Comparison of ENCODE assay signal across 8 mouse cellular contexts in the genomic region with DNA sequence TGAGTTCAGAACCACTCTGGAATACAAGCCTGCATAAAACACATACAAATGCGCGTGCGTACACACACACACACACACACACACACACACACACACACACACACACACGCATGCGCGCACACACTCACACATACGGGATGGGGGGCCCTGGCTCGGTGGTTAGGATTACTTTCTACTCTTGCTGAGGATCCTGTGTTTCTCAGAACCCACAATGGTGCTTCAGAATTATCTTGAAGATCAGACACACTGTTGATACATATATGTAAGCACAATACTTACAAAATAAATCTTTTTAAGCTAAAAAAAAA. TPM values are rescaled to one million over a fixed set of nuclear protein-coding genes. Genes with fewer than 3 reads are reported as not detected.
DNase-seq lines count a peak whose midpoint lies in the region; ATAC-seq and TF ChIP-seq lines count a peak whose summit lies in the region.

No protein-coding gene starts in this region.

- intact Hi-C loops in heart, adult 2 months (cut with DNase I): loop anchor here (10.0 kb wide), 1 partner anchor 187 kb away; no protein-coding TSS in a partner anchor

- TF ChIP-seq POLR2A in heart, adult 2 months (IDR thresholded peaks at IDR 0.05; ENCODE audit: insufficient read depth, low read depth, low read length): no peak

- H3K4me1 ChIP-seq in heart, adult 2 months (ENCODE audit: control insufficient read depth, insufficient read depth, low read length): peaks cover 9% of the 10 kb centered on the region
- peaks cover 23% of the 10 kb centered on the region for H3K4me1 ChIP-seq in liver, embryonic 11.5 days (replicated peaks; ENCODE audit: control insufficient read depth, insufficient read depth, low read length)
- H3K4me1 ChIP-seq in stomach, embryonic 15.5 days: peaks cover 13% of the 10 kb centered on the region

- no peak for DNase-seq in heart, adult 2 months
- DNase-seq in heart, adult 8-10 months (ENCODE audit: low spot score): no peak
- DNase-seq in right cerebral cortex, postnatal 10 days (ENCODE audit: low spot score in 2 of 2): peak; percentile 30 to 51
- DNase-seq in right cerebral cortex, adult 18-20 months: no peak
- DNase-seq in liver, embryonic 11.5 days (ENCODE audit: low spot score): no peak
- DNase-seq in testis, postnatal 10 days (ENCODE audit: low spot score): no peak

- H3K4me2 ChIP-seq in liver, embryonic 11.5 days: peak overlapping the region; percentile 75
- H3K4me2 ChIP-seq in stomach, embryonic 15.5 days: peak overlapping the region; percentile 86; the same call in 1 of the 2 replicates

- H3K79me2 ChIP-seq in heart, adult 2 months (replicated peaks; ENCODE audit: control insufficient read depth, insufficient read depth, low read length): peaks cover 4% of the 10 kb centered on the region

- peak overlapping the region; percentile 96; the same call in 1 of the 2 replicates for H3K27ac ChIP-seq in heart, adult 2 months
- H3K27ac ChIP-seq in liver, embryonic 11.5 days (ENCODE audit: low read depth, low read length): peak overlapping the region; percentile 92; the same call in 1 of the 2 replicates
- no peak overlapping the region for H3K27ac ChIP-seq in stomach, embryonic 15.5 days

- no peaks in the 10 kb centered on the region for H3K9me3 ChIP-seq in liver, embryonic 11.5 days (ENCODE audit: control insufficient read depth, low read length)
- no peaks in the 10 kb centered on the region for H3K9me3 ChIP-seq in stomach, embryonic 15.5 days

- no peak overlapping the region for H3K9ac ChIP-seq in heart, adult 2 months (ENCODE audit: low read depth, low read length)
- H3K9ac ChIP-seq in liver, embryonic 11.5 days (ENCODE audit: low read depth, low read length): peak overlapping the region; percentile 84; the same call in 1 of the 2 replicates
- H3K9ac ChIP-seq in stomach, embryonic 15.5 days: no peak overlapping the region

- no peak for TF ChIP-seq EP300 in heart, adult 2 months (IDR thresholded peaks at IDR 0.05; ENCODE audit: insufficient read depth, low read depth, low read length)

- WGBS in heart, adult 2 months: 83% methylated on average over 8 of the region's 8 CpGs
- WGBS in liver, embryonic 11.5 days: 80% methylated on average over 8 of the region's 8 CpGs
- 83% methylated on average over 8 of the region's 8 CpGs for WGBS in stomach, embryonic 15.5 days

- no peaks in the 10 kb centered on the region for H3K27me3 ChIP-seq in heart, adult 2 months (ENCODE audit: control insufficient read depth, insufficient read depth, low read length)
- H3K27me3 ChIP-seq in liver, embryonic 11.5 days (replicated peaks; ENCODE audit: control insufficient read depth, insufficient read depth, low read length): no peaks in the 10 kb centered on the region
- no peaks in the 10 kb centered on the region for H3K27me3 ChIP-seq in stomach, embryonic 15.5 days (replicated peaks)

- peaks cover 12% of the 10 kb centered on the region for H3K36me3 ChIP-seq in heart, adult 2 months (ENCODE audit: control insufficient read depth, insufficient read depth, low read length)
- peaks cover 4% of the 10 kb centered on the region; the same call in 1 of the 2 replicates for H3K36me3 ChIP-seq in liver, embryonic 11.5 days (ENCODE audit: control insufficient read depth, insufficient read depth, low read length)
- no peaks in the 10 kb centered on the region for H3K36me3 ChIP-seq in stomach, embryonic 15.5 days

- no peak for ATAC-seq in liver, embryonic 11.5 days (replicated peaks; ENCODE audit: low FRiP score)
- no peak for ATAC-seq in stomach, embryonic 15.5 days (ENCODE audit: insufficient read depth, low FRiP score, low read depth)
- no peak for ATAC-seq in inflammation-experienced regulatory T-cells, adult 6 months

- no peak overlapping the region for H3K4me3 ChIP-seq in heart, adult 2 months
- H3K4me3 ChIP-seq in liver, embryonic 11.5 days (ENCODE audit: low read depth, low read length): peak overlapping the region; percentile 90
- H3K4me3 ChIP-seq in stomach, embryonic 15.5 days (replicated peaks): peak overlapping the region; percentile 75

- no peak for TF ChIP-seq CTCF in heart, adult 2 months (IDR thresholded peaks at IDR 0.05)

RNA-seq across cellular contexts. Expression of gene Ubac1, which starts 0.7 kb away (rescaled TPM):
- total RNA-seq in heart, adult 2 months (2021): 10 to 100 TPM; 86.3 to 92.0 TPM
- polyA plus RNA-seq in heart, adult 2 months (2012; rRNA removed): 116 and 139 TPM in 2 replicates
- total RNA-seq in heart, adult 8-10 months (2022): 10 to 100 TPM; 80.7 to 88.9 (median 87.8) TPM
- polyA plus RNA-seq in liver, embryonic 11.5 days (2014; fragmentation: Nextera tagmentation; extraction: Ambion mirVana): 290 and 303 TPM in 2 replicates
- polyA plus RNA-seq in stomach, embryonic 15.5 days (2015; fragmentation: Nextera tagmentation; extraction: Ambion mirVana): 87.6 and 105 TPM in 2 replicates
- 10 to 100 TPM; 14.1 to 17.2 (median 16.0) TPM for polyA plus RNA-seq in inflammation-experienced regulatory T-cells, adult 6 months (2017; shearing (Covaris generic))

RNA-seq across cellular contexts. Expression of gene Camsap1, which starts 39.1 kb away (rescaled TPM):
- 10 to 100 TPM; 38.9 to 45.1 TPM for total RNA-seq in heart, adult 2 months (2021)
- polyA plus RNA-seq in heart, adult 2 months (2012; rRNA removed): 7.4 and 13.5 TPM in 2 replicates
- total RNA-seq in heart, adult 8-10 months (2022): 10 to 100 TPM; 32.6 to 42.3 (median 39.6) TPM
- polyA plus RNA-seq in liver, embryonic 11.5 days (2014; fragmentation: Nextera tagmentation; extraction: Ambion mirVana): 14.2 and 14.5 TPM in 2 replicates
- 18.6 and 19.0 TPM in 2 replicates for polyA plus RNA-seq in stomach, embryonic 15.5 days (2015; fragmentation: Nextera tagmentation; extraction: Ambion mirVana)
- 10 to 100 TPM in 1 of 3 experiments, 1 to 10 TPM in 2; 7.0 to 13.6 (median 8.6) TPM for polyA plus RNA-seq in inflammation-experienced regulatory T-cells, adult 6 months (2017; shearing (Covaris generic))

Comparison
In these comparisons a context has a peak if more than half of its experiments do, and no peak if none do; other contexts are left out.
1. DNase-seq: peak in right cerebral cortex, postnatal 10 days (2 of 2); none in heart, adult 2 months (0 of 2), heart, adult 8-10 months (single experiment), right cerebral cortex, adult 18-20 months (single experiment), liver, embryonic 11.5 days (single experiment) and testis, postnatal 10 days (single experiment).